Mouse (Mus musculus): Measurements from ENCODE around the gene Slamf6. TPM values are rescaled to one million over a fixed set of nuclear protein-coding genes. Genes with fewer than 3 reads are reported as not detected.

Gene Slamf6
- polyA plus RNA-seq, 1 experiment, result not detected

- H3K27me3 ChIP-seq (ENCODE audit: control insufficient read depth, insufficient read depth, low read length), result no peaks in the 10 kb centered on the region
- 78% methylated on average over 6 of the region's 6 CpGs for WGBS
- H3K27ac ChIP-seq (ENCODE audit: insufficient read depth, low read length), result no peak overlapping the region
- no peak for DNase-seq
- no peaks in the 10 kb centered on the region for H3K4me1 ChIP-seq (ENCODE audit: control insufficient read depth, insufficient read depth, low read length)
- no peak overlapping the region for H3K4me3 ChIP-seq (replicated peaks; ENCODE audit: insufficient read depth, low read depth, low read length)
- TF ChIP-seq POLR2A (IDR thresholded peaks at IDR 0.05; ENCODE audit: borderline replicate concordance, insufficient read depth, low read length), result no peak
- TF ChIP-seq CTCF (IDR thresholded peaks at IDR 0.05; ENCODE audit: borderline replicate concordance, insufficient read depth, low read depth, low read length), result no peak
Measured at GRCm38 (mm10) chr1:171919901-171920510, 2.7 kb downstream of the Slamf6 start.

- Histone ChIP-seq H3K27ac (ENCODE audit: insufficient read depth, low read length) (no peak overlapping the region), H3K4me3 (replicated peaks; ENCODE audit: insufficient read depth, low read depth, low read length) (no peak overlapping the region), H3K27me3 (ENCODE audit: control insufficient read depth, insufficient read depth, low read length) (no peaks in the 10 kb centered on the region), H3K4me1 (ENCODE audit: control insufficient read depth, insufficient read depth, low read length) (no peaks in the 10 kb centered on the region)
- WGBS, result 89% methylated on average over 9 of the region's 9 CpGs
- no peak for TF ChIP-seq CTCF (IDR thresholded peaks at IDR 0.05; ENCODE audit: borderline replicate concordance, insufficient read depth, low read depth, low read length)
- no peak for TF ChIP-seq POLR2A (IDR thresholded peaks at IDR 0.05; ENCODE audit: borderline replicate concordance, insufficient read depth, low read length)
- no peak for DNase-seq
Measured at GRCm38 (mm10) chr1:171920989-171921621, 3.8 kb downstream of the Slamf6 start.

- Histone ChIP-seq H3K27ac (ENCODE audit: insufficient read depth, low read length) (no peak overlapping the region), H3K4me1 (ENCODE audit: control insufficient read depth, insufficient read depth, low read length) (no peaks in the 10 kb centered on the region), H3K27me3 (ENCODE audit: control insufficient read depth, insufficient read depth, low read length) (no peaks in the 10 kb centered on the region), H3K4me3 (replicated peaks; ENCODE audit: insufficient read depth, low read depth, low read length) (no peak overlapping the region)
- WGBS, result 74% methylated on average over 2 of the region's 2 CpGs
- no peak for DNase-seq
- TF ChIP-seq CTCF (IDR thresholded peaks at IDR 0.05; ENCODE audit: borderline replicate concordance, insufficient read depth, low read depth, low read length) (no peak), POLR2A (IDR thresholded peaks at IDR 0.05; ENCODE audit: borderline replicate concordance, insufficient read depth, low read length) (no peak)
Measured at GRCm38 (mm10) chr1:171921641-171922040, 4.3 kb downstream of the Slamf6 start.

GRCm38 (mm10) chr1:171922844-171923243 lies 5.5 kb downstream of the Slamf6 start:
- TF ChIP-seq CTCF (IDR thresholded peaks at IDR 0.05; ENCODE audit: borderline replicate concordance, insufficient read depth, low read depth, low read length) (no peak), POLR2A (IDR thresholded peaks at IDR 0.05; ENCODE audit: borderline replicate concordance, insufficient read depth, low read length) (no peak)
- Histone ChIP-seq H3K4me3 (replicated peaks; ENCODE audit: insufficient read depth, low read depth, low read length) (no peak overlapping the region), H3K27me3 (ENCODE audit: control insufficient read depth, insufficient read depth, low read length) (no peaks in the 10 kb centered on the region), H3K27ac (ENCODE audit: insufficient read depth, low read length) (no peak overlapping the region), H3K4me1 (ENCODE audit: control insufficient read depth, insufficient read depth, low read length) (no peaks in the 10 kb centered on the region)
- DNase-seq, result no peak
- 81% methylated on average over 5 of the region's 5 CpGs for WGBS

GRCm38 (mm10) chr1:171924900-171925299 lies 7.6 kb downstream of the Slamf6 start:
- no peak overlapping the region for H3K27ac ChIP-seq (ENCODE audit: insufficient read depth, low read length)
- no peaks in the 10 kb centered on the region for H3K27me3 ChIP-seq (ENCODE audit: control insufficient read depth, insufficient read depth, low read length)
- TF ChIP-seq POLR2A (IDR thresholded peaks at IDR 0.05; ENCODE audit: borderline replicate concordance, insufficient read depth, low read length), result no peak
- TF ChIP-seq CTCF (IDR thresholded peaks at IDR 0.05; ENCODE audit: borderline replicate concordance, insufficient read depth, low read depth, low read length), result no peak
- H3K4me1 ChIP-seq (ENCODE audit: control insufficient read depth, insufficient read depth, low read length), result no peaks in the 10 kb centered on the region
- DNase-seq, result no peak
- WGBS, result 72% methylated on average over 3 of the region's 3 CpGs
- no peak overlapping the region for H3K4me3 ChIP-seq (replicated peaks; ENCODE audit: insufficient read depth, low read depth, low read length)

- Histone ChIP-seq H3K4me3 (replicated peaks; ENCODE audit: insufficient read depth, low read depth, low read length) (no peak overlapping the region), H3K27ac (ENCODE audit: insufficient read depth, low read length) (no peak overlapping the region), H3K27me3 (ENCODE audit: control insufficient read depth, insufficient read depth, low read length) (no peaks in the 10 kb centered on the region), H3K4me1 (ENCODE audit: control insufficient read depth, insufficient read depth, low read length) (no peaks in the 10 kb centered on the region)
- no peak for TF ChIP-seq POLR2A (IDR thresholded peaks at IDR 0.05; ENCODE audit: borderline replicate concordance, insufficient read depth, low read length)
- TF ChIP-seq CTCF (IDR thresholded peaks at IDR 0.05; ENCODE audit: borderline replicate concordance, insufficient read depth, low read depth, low read length), result no peak
- DNase-seq, result no peak
- WGBS, result 34% methylated on average over 3 of the region's 3 CpGs
Measured at GRCm38 (mm10) chr1:171933851-171934250, 16.5 kb downstream of the Slamf6 start.

GRCm38 (mm10) chr1:171938952-171939948 lies 21.9 kb downstream of the Slamf6 start:
- H3K4me3 ChIP-seq (replicated peaks; ENCODE audit: insufficient read depth, low read depth, low read length), result no peak overlapping the region
- H3K27ac ChIP-seq (ENCODE audit: insufficient read depth, low read length), result no peak overlapping the region
- DNase-seq, result no peak
- WGBS, result 83% methylated on average over 14 of the region's 14 CpGs
- no peaks in the 10 kb centered on the region for H3K27me3 ChIP-seq (ENCODE audit: control insufficient read depth, insufficient read depth, low read length)
- no peak for TF ChIP-seq POLR2A (IDR thresholded peaks at IDR 0.05; ENCODE audit: borderline replicate concordance, insufficient read depth, low read length)
- TF ChIP-seq CTCF (IDR thresholded peaks at IDR 0.05; ENCODE audit: borderline replicate concordance, insufficient read depth, low read depth, low read length), result no peak
- no peaks in the 10 kb centered on the region for H3K4me1 ChIP-seq (ENCODE audit: control insufficient read depth, insufficient read depth, low read length)

Data from cerebellum, adult 2 months (tissue).